Mouse (Mus musculus) liver, embryonic 15.5 days (tissue): Measurements from ENCODE around the gene P2rx4. TPM values are rescaled to one million over a fixed set of nuclear protein-coding genes. Genes with fewer than 3 reads are reported as not detected.
A peak's percentile ranks its signal among the peaks of the same experiment; 100 is the strongest.
"Not testable (repeated sequence)": the region's sequence is repeated elsewhere in the genome, so short reads cannot be mapped to it uniquely, and the experiment has no call there.

ENCODE experiments used
- ATAC-seq: fragments of 200-750 bp; cut with Nextera tagmentation; 2 replicates; pipeline ENCODE4 v1.8.0; 2017; ENCODE audit warnings: moderate number of reproducible peaks, mild to moderate bottlenecking, moderate library complexity; ENCODE audit not compliant: insufficient read depth
- H3K27ac ChIP-seq: fragments of 300-500 bp; sonication (generic); replicated peaks from 2 replicates; pipeline ENCODE4 v1.5.1; 2015; ENCODE audit warnings: mild to moderate bottlenecking, inconsistent platforms
- H3K27me3 ChIP-seq: fragments of 300-500 bp; sonication (generic); 2 replicates; pipeline ENCODE4 v1.6.1; 2015; ENCODE audit warnings: mild to moderate bottlenecking, inconsistent platforms
- H3K36me3 ChIP-seq: fragments of 300-500 bp; sonication (generic); replicated peaks from 2 replicates; pipeline ENCODE4 v1.6.1; 2015; ENCODE audit warnings: moderate library complexity, mild to moderate bottlenecking, inconsistent platforms
- H3K4me1 ChIP-seq: fragments of 300-500 bp; sonication (generic); replicated peaks from 2 replicates; pipeline ENCODE4 v1.6.1; 2015; ENCODE audit warnings: inconsistent platforms
- H3K4me2 ChIP-seq: fragments of 300-500 bp; sonication (generic); 2 replicates; pipeline ENCODE4 v1.6.1; 2015; ENCODE audit warnings: moderate library complexity, mild to moderate bottlenecking, inconsistent platforms
- H3K4me3 ChIP-seq: fragments of 300-500 bp; sonication (generic); replicated peaks from 2 replicates; pipeline ENCODE4 v1.5.1; 2015; ENCODE audit warnings: mild to moderate bottlenecking, inconsistent platforms
- H3K9ac ChIP-seq: fragments of 300-500 bp; sonication (generic); 2 replicates; pipeline ENCODE4 v1.6.1; 2015; ENCODE audit warnings: moderate library complexity, mild to moderate bottlenecking, inconsistent platforms
- H3K9me3 ChIP-seq: fragments of 300-500 bp; sonication (generic); replicated peaks from 2 replicates; pipeline ENCODE4 v1.6.1; 2016; ENCODE audit warnings: inconsistent platforms
- WGBS: fragments of 180-500 bp; shearing (Covaris S2); methylation state at CpG from one replicate; pipeline ENCODE4 v1.1.7; 2015; ENCODE audit warnings: mixed read lengths; ENCODE audit not compliant: insufficient replicate concordance; 5-methylcytosine and 5-hydroxymethylcytosine counted together
- polyA plus RNA-seq: library from polyadenylated mRNA; unstranded; fragments of >200 nt; fragmentation: Nextera tagmentation; extraction: Ambion mirVana; gene quantifications from 2 replicates; pipeline ENCODE4 v1.2.1, GENCODE M21; 2015

Gene P2rx4
- 25.2 and 27.9 TPM in 2 replicates for polyA plus RNA-seq

DNA sequence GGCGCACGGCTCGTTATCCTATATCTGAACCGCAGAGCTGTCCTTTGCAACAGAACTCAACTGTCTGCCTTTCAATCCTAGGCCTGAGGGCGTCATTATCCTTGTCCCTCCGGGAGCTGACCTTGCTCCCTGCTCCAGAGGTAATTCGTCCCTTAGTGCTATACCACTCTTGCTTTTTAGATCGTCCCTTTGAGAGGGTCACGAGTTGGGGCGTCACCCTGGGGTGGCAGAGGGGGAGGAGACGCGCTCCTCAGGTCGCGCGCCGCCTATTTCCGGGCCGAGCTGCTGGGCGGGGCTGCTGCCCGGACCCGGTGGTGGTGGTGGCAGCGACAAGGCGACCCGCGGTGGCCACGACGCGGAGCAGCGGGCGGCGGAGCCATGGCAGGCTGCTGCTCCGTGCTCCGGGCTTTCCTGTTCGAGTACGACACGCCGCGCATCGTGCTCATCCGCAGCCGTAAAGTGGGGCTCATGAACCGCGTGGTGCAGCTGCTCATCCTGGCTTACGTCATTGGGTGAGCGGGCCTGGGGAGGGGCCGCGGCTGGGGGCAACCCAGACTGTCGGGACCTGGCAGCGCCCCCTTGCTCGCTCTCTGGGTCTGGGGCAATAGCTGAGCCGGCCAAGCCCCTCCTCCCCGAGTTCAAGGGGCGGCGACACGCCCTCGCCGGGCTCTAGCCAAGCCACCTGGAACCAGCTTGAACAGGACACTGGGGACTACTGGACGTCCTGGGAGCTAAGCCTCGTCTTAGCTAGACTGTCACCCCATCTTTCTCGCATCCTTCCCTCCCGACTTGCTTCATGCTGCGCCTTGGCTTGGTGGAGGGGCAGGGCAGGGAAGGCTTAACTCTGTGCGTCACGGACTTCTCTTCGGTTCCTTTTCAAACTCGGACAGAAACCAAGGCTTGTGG, at the start of gene P2rx4:
P2rx4 (plus strand) TSS at position 269 of the 906 bp plus-strand sequence.
- H3K9me3 ChIP-seq, result no peaks in the 10 kb centered on the region
- H3K4me1 ChIP-seq, result peaks cover 47% of the 10 kb centered on the region
- H3K36me3 ChIP-seq, result 0 out of 2 replicates have a peak, but pooled peaks cover 3% of the 10 kb centered on the region
- peak within 1 kb of the TSS; percentile 84 for H3K27ac ChIP-seq
- peak within 1 kb of the TSS; percentile 80 for H3K9ac ChIP-seq
- WGBS, result under 1% methylated on average over 66 of the region's 66 CpGs
- peak; percentile 89 for ATAC-seq
- H3K4me2 ChIP-seq, result peak within 1 kb of the TSS; percentile 99
- no peaks in the 10 kb centered on the region for H3K27me3 ChIP-seq
- peak within 1 kb of the TSS; percentile 77 for H3K4me3 ChIP-seq

DNA sequence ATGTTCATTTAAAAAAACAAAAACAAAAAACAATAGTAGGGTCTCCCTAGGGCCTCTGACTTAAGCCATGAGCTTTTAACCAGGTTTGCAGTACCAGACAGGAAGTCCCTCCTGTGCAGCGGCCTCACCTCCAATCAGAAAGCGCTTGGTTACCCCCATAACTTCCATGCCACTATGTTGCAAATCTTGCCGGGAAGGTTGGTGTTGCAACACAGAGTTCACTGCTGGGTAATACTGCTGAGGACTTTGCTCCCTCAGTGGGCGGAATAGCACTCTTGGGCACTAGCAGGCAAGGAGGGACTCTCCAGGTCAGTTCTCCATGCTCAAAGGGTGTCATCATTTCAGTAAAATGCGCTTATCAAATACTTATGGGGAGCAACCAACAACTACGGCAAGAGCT, 44.8 kb upstream of the P2rx4 start:
- Histone ChIP-seq H3K27ac (no peak overlapping the region), H3K4me1 (no peaks in the 10 kb centered on the region; the same call in 1 of the 2 replicates), H3K36me3 (0 out of 2 replicates have a peak, but pooled peaks cover 2% of the 10 kb centered on the region), H3K4me2 (no peak overlapping the region), H3K9ac (no peak overlapping the region), H3K9me3 (no peaks in the 10 kb centered on the region), H3K4me3 (no peak overlapping the region), H3K27me3 (no peaks in the 10 kb centered on the region)
- peak; percentile 59 for ATAC-seq
- WGBS, result 73% methylated on average over 6 of the region's 6 CpGs

DNA sequence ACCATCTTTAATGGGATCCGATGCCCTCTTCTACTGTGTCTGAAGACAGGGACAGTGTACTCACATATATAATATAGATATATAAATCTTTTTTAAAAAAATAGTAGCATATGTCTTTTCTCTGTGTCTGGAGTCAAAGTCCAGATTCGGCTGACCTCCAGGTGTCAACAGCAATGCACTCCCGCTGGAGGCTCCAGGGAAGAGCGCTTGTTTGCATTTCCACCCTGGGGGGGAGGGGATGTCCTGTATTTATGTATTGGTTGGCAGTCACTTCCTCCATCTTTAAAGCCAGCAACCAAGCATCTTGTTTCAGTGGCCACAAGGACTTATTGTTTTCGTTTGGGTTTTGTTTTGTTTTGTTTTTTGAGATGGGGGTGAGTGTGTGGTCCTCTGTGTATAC, 42.3 kb upstream of the P2rx4 start:
- Histone ChIP-seq H3K27ac (no peak overlapping the region), H3K27me3 (no peaks in the 10 kb centered on the region), H3K9ac (no peak overlapping the region), H3K4me2 (no peak overlapping the region), H3K9me3 (no peaks in the 10 kb centered on the region), H3K4me3 (no peak overlapping the region), H3K4me1 (no peaks in the 10 kb centered on the region; the same call in 1 of the 2 replicates), H3K36me3 (no peaks in the 10 kb centered on the region)
- 45% methylated on average over 5 of the region's 5 CpGs for WGBS
- peak; percentile 43; the same call in 1 of the 2 replicates for ATAC-seq

DNA sequence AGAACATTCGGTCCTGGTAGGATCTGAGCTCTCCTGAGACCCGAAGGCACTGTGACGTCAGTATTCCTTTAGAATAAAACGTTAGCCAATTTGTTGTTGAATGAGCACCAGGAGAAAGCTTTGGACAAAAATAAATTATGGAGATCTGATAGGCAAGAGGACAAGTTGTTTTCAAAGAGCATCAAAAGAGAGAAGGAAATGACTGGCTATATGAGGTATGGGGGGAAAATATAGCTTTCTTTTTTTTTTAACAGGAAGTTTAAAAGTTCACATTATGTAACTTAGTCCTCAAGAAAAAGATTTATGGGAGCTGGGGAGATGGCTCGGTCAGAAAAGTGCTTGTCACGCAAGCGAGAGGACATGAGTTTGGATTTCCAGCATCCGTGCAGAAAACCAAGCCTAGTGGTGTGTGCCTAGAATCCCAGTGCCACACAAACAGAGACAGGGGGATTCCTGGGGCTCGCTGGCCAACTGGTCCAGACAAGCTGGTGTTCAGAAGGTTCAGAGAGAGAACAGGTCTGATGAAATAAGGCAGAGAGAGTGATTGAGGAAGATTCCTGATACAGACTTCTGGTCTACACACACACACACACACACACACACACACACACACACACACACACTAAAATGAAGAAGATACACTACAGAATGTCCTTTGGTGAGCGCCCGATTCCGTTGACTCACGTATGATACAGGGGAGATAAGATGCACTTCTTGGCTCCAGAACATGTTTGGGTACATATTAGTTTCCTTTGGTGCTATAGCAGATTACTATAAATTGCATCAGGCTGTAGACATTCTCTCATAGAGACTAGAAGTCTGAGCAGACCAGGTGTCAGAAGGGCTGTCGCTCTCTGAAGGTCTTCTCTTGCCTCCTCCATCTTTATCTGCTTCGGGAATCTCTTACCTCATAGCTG, 38.1 kb upstream of the P2rx4 start:
- WGBS, result 38% methylated on average over 15 of the region's 15 CpGs
- ATAC-seq, result no peak
- no peaks in the 10 kb centered on the region for H3K27me3 ChIP-seq
- H3K9me3 ChIP-seq, result no peaks in the 10 kb centered on the region
- H3K4me1 ChIP-seq, result no peaks in the 10 kb centered on the region; the same call in 1 of the 2 replicates
- H3K36me3 ChIP-seq, result no peaks in the 10 kb centered on the region
- H3K27ac ChIP-seq, result no peak overlapping the region
- H3K9ac ChIP-seq, result no peak overlapping the region
- no peak overlapping the region for H3K4me2 ChIP-seq
- no peak overlapping the region for H3K4me3 ChIP-seq

DNA sequence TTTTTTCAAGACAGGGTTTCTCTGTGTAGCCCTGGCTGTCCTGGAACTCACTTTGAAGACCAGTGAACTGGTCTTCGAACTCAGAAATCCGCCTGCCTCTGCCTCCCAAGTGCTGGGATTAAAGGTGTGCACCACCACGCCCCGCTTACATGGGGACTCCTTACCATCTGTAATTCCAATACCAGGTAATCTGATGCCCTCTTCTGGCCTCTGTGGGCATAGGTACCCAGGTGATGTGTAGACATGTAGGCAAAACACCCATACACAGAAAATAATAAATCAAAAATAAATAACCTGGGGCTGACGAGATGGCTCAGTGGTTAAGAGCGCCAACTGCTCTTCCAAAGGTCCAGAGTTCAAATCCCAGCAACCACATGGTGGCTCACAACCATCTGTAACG, 35.7 kb upstream of the P2rx4 start:
- not testable (repeated sequence) for H3K27me3 ChIP-seq, H3K9ac ChIP-seq, H3K36me3 ChIP-seq, H3K4me3 ChIP-seq, H3K4me1 ChIP-seq, H3K27ac ChIP-seq, H3K9me3 ChIP-seq, ATAC-seq, H3K4me2 ChIP-seq
- 49% methylated on average over 7 of the region's 7 CpGs for WGBS

DNA sequence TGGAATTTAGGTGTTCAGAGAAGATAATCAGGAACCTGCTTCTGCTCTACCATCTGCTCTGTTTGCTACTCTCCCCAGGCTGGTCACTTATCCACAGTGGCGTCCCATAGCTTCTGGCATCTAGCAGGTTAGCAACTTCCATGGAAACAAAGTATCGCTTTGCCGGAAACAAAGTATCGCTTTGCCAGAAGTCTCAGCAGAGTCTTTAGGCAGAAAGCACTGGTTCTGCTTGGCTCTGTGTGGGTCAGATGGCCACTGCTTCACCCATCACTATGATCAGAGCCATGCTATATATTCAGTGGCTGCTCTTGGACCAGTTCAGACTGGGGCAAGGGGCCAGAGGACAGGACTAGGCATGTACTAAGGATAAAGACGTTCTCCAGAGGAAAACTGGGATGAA, 35.0 kb upstream of the P2rx4 start:
- Histone ChIP-seq H3K27ac (no peak overlapping the region), H3K27me3 (no peaks in the 10 kb centered on the region), H3K9ac (no peak overlapping the region), H3K4me1 (no peaks in the 10 kb centered on the region), H3K4me2 (no peak overlapping the region), H3K9me3 (no peaks in the 10 kb centered on the region), H3K36me3 (no peaks in the 10 kb centered on the region), H3K4me3 (no peak overlapping the region)
- no peak for ATAC-seq
- 79% methylated on average over 5 of the region's 5 CpGs for WGBS

DNA sequence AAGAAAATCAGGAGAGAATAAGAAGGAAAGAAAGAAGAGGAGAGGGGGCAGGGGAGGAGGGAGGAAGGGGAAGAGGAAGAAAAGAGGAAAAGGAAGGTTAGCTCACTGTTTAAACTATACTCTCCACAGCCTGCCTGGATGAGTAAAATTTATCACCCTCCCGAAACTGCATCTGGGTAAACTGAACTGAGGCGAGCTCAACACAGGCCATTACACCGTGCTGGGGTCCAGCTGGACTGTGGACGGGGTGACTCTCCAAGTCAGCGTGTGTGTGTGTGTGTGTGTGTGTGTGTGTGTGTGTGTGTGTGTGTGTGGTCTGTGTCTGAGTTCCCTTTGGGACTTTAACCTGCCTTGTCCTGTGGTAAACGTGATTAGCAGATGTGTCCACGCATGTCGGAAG, 31.3 kb upstream of the P2rx4 start:
- H3K27ac ChIP-seq, result no peak overlapping the region
- 54% methylated on average over 8 of the region's 8 CpGs for WGBS
- H3K9ac ChIP-seq, result no peak overlapping the region
- H3K36me3 ChIP-seq, result no peaks in the 10 kb centered on the region
- no peaks in the 10 kb centered on the region for H3K9me3 ChIP-seq
- peaks cover 8% of the 10 kb centered on the region for H3K4me1 ChIP-seq
- no peak overlapping the region for H3K4me3 ChIP-seq
- ATAC-seq, result no peak
- no peak overlapping the region for H3K4me2 ChIP-seq
- H3K27me3 ChIP-seq, result no peaks in the 10 kb centered on the region

DNA sequence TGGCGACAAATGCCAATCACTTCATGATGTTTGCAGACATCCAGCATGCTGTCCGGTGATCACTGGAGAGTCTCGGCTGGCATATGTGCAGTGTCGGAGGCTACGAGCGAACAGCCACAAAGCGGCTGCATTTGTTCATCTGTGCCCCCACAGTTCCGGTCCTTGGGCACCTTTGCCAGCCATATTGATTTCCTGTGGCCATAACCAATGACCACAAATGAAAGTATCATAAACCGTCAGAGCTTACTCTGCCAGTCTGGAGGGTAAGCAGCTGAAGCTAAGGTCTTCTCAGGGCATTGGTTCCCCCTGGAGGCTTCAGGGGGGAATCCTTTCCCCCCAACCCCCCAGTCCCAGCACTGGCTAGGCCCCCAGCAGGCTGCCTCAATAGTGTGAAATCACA, 29.4 kb upstream of the P2rx4 start:
- H3K4me1 ChIP-seq, result peaks cover 8% of the 10 kb centered on the region
- H3K9me3 ChIP-seq, result no peaks in the 10 kb centered on the region
- no peak for ATAC-seq
- WGBS, result 46% methylated on average over 9 of the region's 9 CpGs
- H3K4me2 ChIP-seq, result no peak overlapping the region
- H3K36me3 ChIP-seq, result no peaks in the 10 kb centered on the region
- no peak overlapping the region for H3K9ac ChIP-seq
- H3K4me3 ChIP-seq, result no peak overlapping the region
- no peak overlapping the region for H3K27ac ChIP-seq
- no peaks in the 10 kb centered on the region for H3K27me3 ChIP-seq

DNA sequence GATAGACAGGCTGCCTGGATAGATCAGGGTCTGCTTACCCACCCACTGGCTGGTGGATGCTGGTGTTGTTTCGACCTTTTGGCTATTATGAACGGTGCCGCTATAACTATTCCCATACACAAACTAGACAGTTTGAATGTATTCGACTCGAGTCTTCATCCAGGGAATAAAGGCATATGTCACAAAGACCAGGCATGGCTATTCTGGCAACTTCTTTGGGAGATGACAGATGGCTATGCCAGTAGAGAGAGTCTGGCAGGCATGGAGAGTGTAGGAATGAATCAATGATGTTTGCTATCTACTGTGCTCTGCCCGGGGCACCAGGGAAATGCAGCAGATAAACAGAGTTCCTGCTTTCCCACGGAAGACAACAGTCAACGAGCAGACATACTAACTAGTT, 27.5 kb upstream of the P2rx4 start:
- peaks cover 15% of the 10 kb centered on the region for H3K4me1 ChIP-seq
- no peak overlapping the region for H3K27ac ChIP-seq
- H3K27me3 ChIP-seq, result no peaks in the 10 kb centered on the region
- H3K4me2 ChIP-seq, result no peak overlapping the region
- no peak overlapping the region for H3K4me3 ChIP-seq
- WGBS, result 56% methylated on average over 8 of the region's 8 CpGs
- H3K9ac ChIP-seq, result no peak overlapping the region
- no peaks in the 10 kb centered on the region for H3K9me3 ChIP-seq
- H3K36me3 ChIP-seq, result no peaks in the 10 kb centered on the region
- no peak for ATAC-seq

DNA sequence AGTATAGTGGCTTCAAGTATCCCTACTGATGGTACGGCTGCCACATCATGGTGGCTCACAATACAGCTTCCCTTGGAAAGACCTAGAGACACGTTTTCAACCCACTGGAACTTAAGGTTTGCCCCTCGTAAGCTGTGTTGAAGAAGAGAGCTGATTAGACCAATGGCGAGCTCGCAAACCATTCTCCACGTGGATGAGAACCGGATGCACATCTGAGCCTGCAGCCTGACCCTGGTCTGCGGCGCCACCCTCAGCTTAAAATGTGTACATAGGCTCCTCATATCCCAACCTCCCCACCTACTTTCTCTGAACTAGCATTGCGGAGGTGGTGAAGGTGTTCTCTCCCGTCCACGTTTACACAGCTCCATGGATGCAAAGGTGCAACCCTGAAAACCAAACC, 26.1 kb upstream of the P2rx4 start:
- H3K36me3 ChIP-seq, result no peaks in the 10 kb centered on the region
- H3K9me3 ChIP-seq, result no peaks in the 10 kb centered on the region
- no peak overlapping the region for H3K9ac ChIP-seq
- H3K4me1 ChIP-seq, result peaks cover 15% of the 10 kb centered on the region
- no peaks in the 10 kb centered on the region for H3K27me3 ChIP-seq
- no peak overlapping the region for H3K4me3 ChIP-seq
- 76% methylated on average over 12 of the region's 12 CpGs for WGBS
- H3K4me2 ChIP-seq, result no peak overlapping the region
- H3K27ac ChIP-seq, result no peak overlapping the region
- ATAC-seq, result no peak

DNA sequence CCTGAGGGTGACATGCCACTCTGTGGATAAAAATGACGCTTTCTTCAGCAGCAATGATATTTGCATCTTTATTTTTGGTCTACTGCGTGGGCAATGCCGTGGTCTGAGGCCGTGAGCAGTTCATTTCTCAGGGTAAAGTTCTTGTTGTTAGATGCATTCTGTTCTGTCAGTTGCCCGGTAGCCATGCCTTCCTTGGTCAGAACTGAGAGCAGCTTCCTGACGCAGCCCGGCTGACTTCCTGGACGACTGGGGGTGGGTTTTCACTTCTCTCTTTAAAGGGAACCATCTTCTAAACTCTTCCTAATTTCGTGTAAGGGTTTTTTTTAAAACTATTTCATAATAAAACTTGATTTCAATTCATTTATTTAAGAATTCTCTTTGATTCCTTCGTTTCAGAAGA, 23.4 kb upstream of the P2rx4 start:
- no peaks in the 10 kb centered on the region for H3K27me3 ChIP-seq
- no peak overlapping the region for H3K9ac ChIP-seq
- H3K36me3 ChIP-seq, result no peaks in the 10 kb centered on the region
- ATAC-seq, result no peak
- no peak overlapping the region for H3K27ac ChIP-seq
- 28% methylated on average over 10 of the region's 10 CpGs for WGBS
- H3K4me3 ChIP-seq, result no peak overlapping the region
- peaks cover 19% of the 10 kb centered on the region for H3K4me1 ChIP-seq
- H3K9me3 ChIP-seq, result no peaks in the 10 kb centered on the region
- H3K4me2 ChIP-seq, result no peak overlapping the region
